Mouse (Mus musculus) E14TG2a.4 (cell line): ENCODE results near the gene Atp9a.

Source experiments
- H3K27me3 ChIP-seq: 2 replicates; pipeline ENCODE4 v1.6.1; 2014; ENCODE audit warnings: low read length, control low read depth; ENCODE audit not compliant: insufficient read depth
- H3K36me3 ChIP-seq: 2 replicates; pipeline ENCODE4 v1.6.1; 2014; ENCODE audit warnings: low read length, control low read depth; ENCODE audit not compliant: insufficient read depth
- H3K4me1 ChIP-seq: replicated peaks from 2 replicates; pipeline ENCODE4 v1.6.1; 2014; ENCODE audit warnings: low read depth, low read length, control low read depth
- H3K4me3 ChIP-seq: replicated peaks from 2 replicates; pipeline ENCODE4 v1.5.1; 2014; ENCODE audit warnings: mild to moderate bottlenecking, low read length
- H3K9me3 ChIP-seq: 2 replicates; pipeline ENCODE4 v1.6.1; 2014; ENCODE audit warnings: low read length, control low read depth
- CTCF ChIP-seq: conservative IDR thresholded peaks from 2 replicates; pipeline ENCODE4 v1.5.1; 2014; ENCODE audit warnings: low read length
- NANOG ChIP-seq: IDR thresholded peaks from 2 replicates; pipeline ENCODE4 v1.6.1; 2014; ENCODE audit warnings: borderline replicate concordance, low read length, mixed read lengths
- POU5F1 ChIP-seq: IDR thresholded peaks from 2 replicates; pipeline ENCODE4 v1.6.1; 2014; ENCODE audit warnings: low read length, borderline replicate concordance

Atp9a gene

GRCm38 (mm10) chr2:168669762-168670161 lies 72.4 kb downstream of the Atp9a start:
- peaks cover 23% of the 10 kb centered on the region for H3K36me3 ChIP-seq
- peak overlapping the region; percentile 79 for H3K4me3 ChIP-seq
- no peaks in the 10 kb centered on the region for H3K9me3 ChIP-seq
- peaks cover 3% of the 10 kb centered on the region; the same call in 1 of the 2 replicates for H3K27me3 ChIP-seq
- TF ChIP-seq CTCF (no peak), POU5F1 (no peak), NANOG (no peak)
- H3K4me1 ChIP-seq: peaks cover 50% of the 10 kb centered on the region

GRCm38 (mm10) chr2:168667745-168668144 lies 74.5 kb downstream of the Atp9a start:
- H3K4me1 ChIP-seq: peaks cover 42% of the 10 kb centered on the region
- no peaks in the 10 kb centered on the region for H3K27me3 ChIP-seq
- H3K9me3 ChIP-seq: no peaks in the 10 kb centered on the region
- TF ChIP-seq POU5F1: no peak
- TF ChIP-seq CTCF: no peak
- TF ChIP-seq NANOG: no peak
- no peak overlapping the region for H3K4me3 ChIP-seq
- H3K36me3 ChIP-seq: peaks cover 17% of the 10 kb centered on the region

GRCm38 (mm10) chr2:168665680-168666079 lies 76.5 kb downstream of the Atp9a start:
- TF ChIP-seq POU5F1: no peak
- no peak for TF ChIP-seq NANOG
- TF ChIP-seq CTCF: no peak
- peaks cover 9% of the 10 kb centered on the region for H3K36me3 ChIP-seq
- no peak overlapping the region for H3K4me3 ChIP-seq
- no peaks in the 10 kb centered on the region for H3K9me3 ChIP-seq
- H3K4me1 ChIP-seq: peaks cover 54% of the 10 kb centered on the region
- H3K27me3 ChIP-seq: no peaks in the 10 kb centered on the region

GRCm38 (mm10) chr2:168663716-168664115 lies 78.5 kb downstream of the Atp9a start:
- peaks cover 9% of the 10 kb centered on the region for H3K36me3 ChIP-seq
- TF ChIP-seq NANOG: no peak
- TF ChIP-seq CTCF: no peak
- TF ChIP-seq POU5F1: no peak
- no peak overlapping the region for H3K4me3 ChIP-seq
- peaks cover 42% of the 10 kb centered on the region for H3K4me1 ChIP-seq
- no peaks in the 10 kb centered on the region for H3K9me3 ChIP-seq
- no peaks in the 10 kb centered on the region for H3K27me3 ChIP-seq

GRCm38 (mm10) chr2:168663216-168663615 lies 79.0 kb downstream of the Atp9a start:
- no peak for TF ChIP-seq CTCF
- no peak for TF ChIP-seq POU5F1
- TF ChIP-seq NANOG: no peak
- Histone ChIP-seq H3K9me3 (no peaks in the 10 kb centered on the region), H3K36me3 (peaks cover 9% of the 10 kb centered on the region), H3K27me3 (no peaks in the 10 kb centered on the region), H3K4me1 (peaks cover 37% of the 10 kb centered on the region), H3K4me3 (no peak overlapping the region)

GRCm38 (mm10) chr2:168661802-168662201 lies 80.4 kb downstream of the Atp9a start:
- H3K27me3 ChIP-seq: no peaks in the 10 kb centered on the region
- no peak for TF ChIP-seq NANOG
- TF ChIP-seq POU5F1: no peak
- no peak for TF ChIP-seq CTCF
- H3K36me3 ChIP-seq: 0 out of 2 replicates have a peak, but pooled peaks cover 3% of the 10 kb centered on the region
- peaks cover 29% of the 10 kb centered on the region for H3K4me1 ChIP-seq
- H3K9me3 ChIP-seq: no peaks in the 10 kb centered on the region
- no peak overlapping the region for H3K4me3 ChIP-seq

- TF ChIP-seq POU5F1 (no peak), CTCF (peak; percentile 79), NANOG (no peak)
- H3K4me3 ChIP-seq: no peak overlapping the region
These were observed 81.9 kb downstream of the Atp9a start for GRCm38 (mm10) chr2:168660344-168660743.

GRCm38 (mm10) chr2:168658551-168658950 lies 83.7 kb downstream of the Atp9a start:
- H3K9me3 ChIP-seq: no peaks in the 10 kb centered on the region
- H3K36me3 ChIP-seq: no peaks in the 10 kb centered on the region
- H3K4me1 ChIP-seq: peaks cover 29% of the 10 kb centered on the region
- H3K4me3 ChIP-seq: no peak overlapping the region
- TF ChIP-seq POU5F1 (no peak), NANOG (no peak), CTCF (no peak)
- H3K27me3 ChIP-seq: no peaks in the 10 kb centered on the region

More at GRCm38 (mm10) chr2:168660344-168660743, 81.9 kb downstream of the Atp9a start:
- Histone ChIP-seq H3K36me3 (0 out of 2 replicates have a peak, but pooled peaks cover 3% of the 10 kb centered on the region), H3K9me3 (no peaks in the 10 kb centered on the region), H3K4me1 (peaks cover 26% of the 10 kb centered on the region), H3K27me3 (no peaks in the 10 kb centered on the region)

GRCm38 (mm10) chr2:168656569-168657308 lies 85.5 kb downstream of the Atp9a start:
- Histone ChIP-seq H3K36me3 (no peaks in the 10 kb centered on the region), H3K9me3 (no peaks in the 10 kb centered on the region), H3K4me3 (no peak overlapping the region), H3K4me1 (peaks cover 30% of the 10 kb centered on the region), H3K27me3 (no peaks in the 10 kb centered on the region)
- TF ChIP-seq NANOG (no peak), POU5F1 (no peak), CTCF (no peak)
